Mouse (Mus musculus) cerebral cortex, adult 2 months (tissue): ENCODE data around the gene Gpkow.

Experiments
- WGBS: fragments of 180-500 bp; shearing (Covaris S2); methylation state at CpG from one replicate; pipeline ENCODE4 v1.1.7; 2018; 5-methylcytosine and 5-hydroxymethylcytosine counted together

Gpkow gene

GRCm38 (mm10) chrX:7745429-7745828 lies 48.5 kb downstream of the Gpkow start:
- 69% methylated on average over 8 of the region's 8 CpGs for WGBS

GRCm38 (mm10) chrX:7750432-7751116 lies 53.6 kb downstream of the Gpkow start, which contains the start of gene Ccdc120:
Ccdc120 (minus strand) TSS chrX:7750905.
- WGBS: 3% methylated on average over 35 of the region's 56 CpGs

GRCm38 (mm10) chrX:7753627-7754026 lies 56.7 kb downstream of the Gpkow start:
- 9% methylated on average over 3 of the region's 3 CpGs for WGBS
